Mouse (Mus musculus): Measurements from ENCODE around the gene Akap13.
A peak's percentile ranks its signal among the peaks of the same experiment; 100 is the strongest.

DNA sequence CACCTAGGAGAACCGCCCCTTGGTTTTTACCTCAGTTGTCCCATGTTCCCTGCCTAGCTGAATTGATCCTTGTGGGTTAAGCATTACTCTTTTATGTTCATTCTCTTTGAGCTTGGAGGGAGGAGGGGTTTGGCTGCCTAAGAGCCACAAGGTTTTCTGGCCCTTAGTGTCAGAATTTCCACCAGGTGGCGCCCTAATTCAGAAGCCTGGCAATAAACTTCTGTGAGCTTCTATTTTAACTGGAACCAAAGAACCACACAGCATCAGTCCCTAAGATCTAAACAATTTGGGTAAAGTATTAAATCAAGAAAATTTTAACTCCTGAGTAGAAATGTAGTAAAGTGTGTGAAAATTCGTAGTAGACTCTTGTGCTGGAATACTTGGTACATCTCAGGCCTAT is 184.2 kb downstream of the Akap13 start:
- TF ChIP-seq POLR2A (IDR thresholded peaks at IDR 0.05; ENCODE audit: low read depth, low read length) (no peak), CTCF (conservative IDR thresholded peaks at IDR 0.05; ENCODE audit: insufficient read depth, insufficient read length, low read depth, low read length) (peak; percentile 64)
